Mouse (Mus musculus) adrenal gland, adult 8-10 months (tissue): Measurements from ENCODE around the gene Mnd1. TPM values are rescaled to one million over a fixed set of nuclear protein-coding genes. Genes with fewer than 3 reads are reported as not detected.
A peak's percentile ranks its signal among the peaks of the same experiment; 100 is the strongest.

Source experiments
- DNase-seq: peaks from one replicate; pipeline ENCODE4 v3.0.0; 2022
- total RNA-seq, 4 experiments: library from RNA; stranded (reverse); gene quantifications; 2 replicates each; pipeline ENCODE4 v1.2.4; 2022

The Mnd1 gene
- total RNA-seq, 4 experiments from 2014 or later = 8.0 to 9.1 (median 8.6) TPM

DNA sequence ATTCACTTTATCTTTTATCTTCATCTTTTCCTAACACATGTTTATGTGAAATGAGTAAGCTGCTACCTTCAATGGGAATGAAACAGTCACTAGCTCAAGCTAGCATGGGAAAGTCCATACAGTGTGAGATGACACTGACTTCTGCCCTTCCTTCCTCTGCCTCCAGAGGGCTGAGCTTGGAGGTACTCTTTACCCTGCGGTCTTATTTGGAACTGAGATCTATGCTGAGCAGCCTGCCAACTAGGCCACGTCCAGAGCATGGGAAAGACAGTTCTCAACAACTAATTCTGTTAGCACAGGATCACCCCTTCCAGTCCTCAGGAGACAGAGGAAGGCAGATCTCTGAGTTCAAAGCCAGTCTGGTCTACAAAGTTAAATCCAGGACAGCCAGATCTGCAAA, 64.6 kb downstream of the Mnd1 start:
- no peak for DNase-seq

GRCm38 (mm10) chr3:84086921-84087320, 68.7 kb downstream of the Mnd1 start:
- no peak for DNase-seq

- DNase-seq = no peak
These were observed 69.2 kb downstream of the Mnd1 start for GRCm38 (mm10) chr3:84086337-84086736.

DNA sequence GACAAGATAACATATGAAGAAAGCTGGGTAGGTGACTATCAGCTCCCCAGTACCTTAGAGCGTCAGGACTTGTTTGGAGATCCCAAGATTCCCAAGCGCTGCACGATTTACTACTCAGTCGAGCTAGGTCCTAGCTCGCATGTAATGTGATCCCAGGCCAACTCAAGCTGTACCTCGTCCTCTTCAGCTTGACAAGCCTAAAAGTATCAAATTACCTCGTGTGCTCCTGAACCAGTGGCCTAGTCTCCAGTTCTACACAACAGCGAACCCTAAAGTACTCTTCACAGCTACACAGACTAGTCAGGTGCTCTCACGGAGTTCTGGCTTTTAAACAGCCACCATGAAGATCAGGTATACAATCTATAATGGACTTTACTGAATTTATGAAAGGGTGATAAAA, 70.2 kb downstream of the Mnd1 start:
- DNase-seq = no peak

DNA sequence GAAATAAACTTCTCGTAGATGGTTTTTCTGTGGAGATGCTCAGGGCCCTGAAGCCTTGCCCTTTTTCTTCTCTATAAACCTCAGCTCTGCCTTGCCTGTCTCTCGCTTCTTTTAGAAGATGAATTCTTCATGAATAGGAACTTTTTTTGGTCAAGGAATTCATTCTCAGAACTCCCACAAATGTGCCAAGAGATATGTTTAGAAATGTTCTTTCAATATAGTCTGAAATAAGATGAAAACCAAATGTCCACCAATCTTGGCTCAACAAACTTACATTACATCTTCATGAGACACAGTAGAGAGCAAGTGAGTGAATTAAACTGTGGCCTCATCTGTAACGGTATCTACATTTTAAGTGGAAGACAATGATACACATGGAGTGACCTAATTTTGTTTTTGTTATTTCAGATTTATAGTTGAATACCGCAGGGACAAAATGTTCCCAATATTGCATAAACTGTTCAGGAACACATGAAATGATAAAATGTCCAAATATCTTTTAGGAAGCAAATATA, 74.3 kb downstream of the Mnd1 start:
- DNase-seq = no peak

GRCm38 (mm10) chr3:84080074-84080473, 75.5 kb downstream of the Mnd1 start:
- no peak for DNase-seq

GRCm38 (mm10) chr3:84077505-84077904, 78.1 kb downstream of the Mnd1 start:
- DNase-seq = no peak

- no peak for DNase-seq
These were observed 78.8 kb downstream of the Mnd1 start for GRCm38 (mm10) chr3:84076543-84077332.

- no peak for DNase-seq
These were observed 80.1 kb downstream of the Mnd1 start for GRCm38 (mm10) chr3:84075516-84075915.

- no peak for DNase-seq
These were observed 80.8 kb downstream of the Mnd1 start for GRCm38 (mm10) chr3:84074777-84075176.

DNA sequence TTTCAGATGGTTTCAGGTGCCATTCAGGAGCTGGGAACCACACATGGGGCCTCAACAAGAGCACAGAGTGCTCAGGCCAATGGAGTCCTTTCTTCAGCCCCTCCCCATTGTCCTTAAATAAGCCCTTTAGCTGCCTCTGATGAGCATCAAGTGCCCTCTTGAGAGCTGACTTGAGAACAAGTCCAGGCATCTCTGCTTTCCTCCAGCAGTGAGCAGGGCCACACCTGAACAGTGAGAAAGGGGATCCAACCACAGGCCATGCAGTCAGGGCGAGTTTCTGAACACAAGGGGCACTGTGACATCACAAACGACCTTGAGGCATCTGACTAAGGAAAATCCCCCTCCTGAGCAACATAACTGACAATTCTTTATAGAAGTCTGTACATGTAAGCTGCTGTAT, 83.9 kb downstream of the Mnd1 start:
- no peak for DNase-seq

GRCm38 (mm10) chr3:84070811-84071210, 84.8 kb downstream of the Mnd1 start:
- no peak for DNase-seq

DNA sequence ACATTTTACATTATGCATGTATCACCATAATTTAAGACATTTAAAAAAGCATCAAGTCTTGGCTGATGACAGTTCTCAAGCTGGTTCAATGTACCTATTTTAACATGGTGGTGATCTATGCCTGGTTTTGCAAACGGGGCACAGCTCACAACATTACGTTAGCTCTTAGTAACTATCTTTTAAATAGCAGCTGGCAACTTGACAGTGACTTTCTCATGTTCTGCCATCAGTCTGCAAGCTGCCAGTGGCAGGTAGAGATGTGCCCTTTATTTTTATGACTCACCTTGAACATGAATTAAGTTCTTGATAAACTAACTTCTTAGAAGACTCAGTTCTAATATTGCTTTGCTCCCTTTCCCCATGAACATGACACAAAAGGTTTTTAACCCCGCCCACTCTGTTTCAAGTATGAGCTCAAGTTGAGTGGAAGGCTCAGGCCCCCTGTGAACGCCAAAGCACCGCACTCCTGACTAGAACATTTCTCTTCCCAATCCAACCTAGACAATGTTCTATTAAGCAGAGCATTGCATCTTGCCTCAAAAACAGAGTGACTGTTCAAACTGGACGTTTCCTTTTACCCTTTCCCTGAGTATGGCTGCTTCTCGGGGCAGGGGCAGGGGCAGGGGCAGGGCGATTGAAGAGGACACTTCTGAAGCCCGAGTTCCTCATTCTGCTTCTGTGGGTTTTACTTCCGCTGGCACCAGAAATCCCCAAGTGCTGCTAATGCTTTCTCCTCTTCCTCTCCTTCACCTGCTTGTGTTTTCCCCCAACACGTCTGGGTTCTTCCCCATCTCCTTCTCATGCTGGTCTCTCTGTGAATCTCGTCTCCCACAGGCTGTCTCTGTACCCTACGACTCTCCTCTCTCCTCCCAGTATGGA, 86.5 kb downstream of the Mnd1 start:
- no peak for DNase-seq

DNA sequence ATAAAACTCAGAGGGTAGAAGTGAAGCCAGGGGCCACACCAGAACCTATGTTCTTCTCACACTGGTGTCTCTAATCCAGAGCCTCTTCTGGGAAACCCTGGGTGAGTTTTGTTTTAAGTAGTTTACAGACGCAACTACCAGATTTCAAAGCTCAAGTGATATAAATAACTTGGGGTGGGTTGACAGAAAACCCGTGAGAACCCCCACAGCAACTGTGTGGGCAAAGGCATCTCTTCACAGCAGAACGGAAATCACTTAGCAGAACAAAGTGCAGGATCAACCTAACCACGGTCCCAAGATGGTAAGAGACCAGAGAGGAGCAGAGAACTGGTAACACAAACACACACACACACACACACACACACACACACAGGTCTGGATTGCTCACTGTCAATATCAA, 89.8 kb downstream of the Mnd1 start:
- DNase-seq = no peak

DNA sequence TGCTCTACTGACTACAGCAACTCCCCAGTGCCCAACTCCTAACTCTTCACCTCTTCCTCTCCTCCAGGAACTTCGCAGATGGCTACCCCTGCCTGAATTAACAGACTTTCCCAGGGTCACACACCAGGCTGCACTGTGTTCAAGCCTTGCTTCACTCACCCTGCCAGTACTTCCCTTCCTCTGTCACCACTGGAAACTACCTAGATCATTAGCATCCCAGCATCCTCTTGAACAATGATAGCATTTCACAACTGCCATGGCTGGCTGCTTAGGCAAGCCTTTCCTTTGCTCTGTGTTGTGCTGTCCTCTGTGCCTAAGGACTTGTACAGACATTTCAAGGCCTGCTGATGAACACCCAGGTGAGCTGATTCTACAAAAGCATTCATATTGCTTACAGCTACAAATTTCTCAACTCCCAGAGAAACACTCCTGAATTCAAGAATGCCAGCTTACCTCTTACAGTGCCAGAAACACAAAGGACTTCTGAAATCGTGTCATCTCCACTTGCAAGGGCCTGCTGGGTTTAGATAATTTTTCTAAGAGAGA, 92.1 kb downstream of the Mnd1 start:
- no peak for DNase-seq

- peak; percentile 49 for DNase-seq
These were observed 93.8 kb downstream of the Mnd1 start for GRCm38 (mm10) chr3:84061523-84062453.

- no peak for DNase-seq
These were observed 94.6 kb downstream of the Mnd1 start for GRCm38 (mm10) chr3:84060946-84061345.

GRCm38 (mm10) chr3:84060128-84060527, 95.5 kb downstream of the Mnd1 start:
- DNase-seq = no peak

DNA sequence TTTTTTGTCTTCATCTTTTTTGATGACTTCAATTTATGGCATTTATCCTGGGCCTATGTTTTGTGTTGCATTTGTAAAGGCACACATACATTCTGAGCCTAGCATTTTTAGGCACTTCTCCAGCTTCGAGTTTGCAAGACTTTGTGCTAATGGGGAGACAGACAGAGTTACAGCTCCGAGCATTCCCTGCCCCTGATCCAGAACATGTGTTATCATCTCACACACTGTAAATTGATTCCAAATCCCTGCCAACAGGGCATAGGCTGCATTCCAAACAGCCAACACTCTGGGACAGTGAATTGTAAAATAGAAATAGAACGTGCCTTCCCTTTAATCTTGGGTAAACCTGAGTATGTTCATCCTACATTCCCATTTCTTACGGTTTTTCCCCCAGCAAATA, 95.9 kb downstream of the Mnd1 start:
- DNase-seq = no peak

- DNase-seq = no peak
These were observed 96.3 kb downstream of the Mnd1 start for GRCm38 (mm10) chr3:84059261-84059660.

DNA sequence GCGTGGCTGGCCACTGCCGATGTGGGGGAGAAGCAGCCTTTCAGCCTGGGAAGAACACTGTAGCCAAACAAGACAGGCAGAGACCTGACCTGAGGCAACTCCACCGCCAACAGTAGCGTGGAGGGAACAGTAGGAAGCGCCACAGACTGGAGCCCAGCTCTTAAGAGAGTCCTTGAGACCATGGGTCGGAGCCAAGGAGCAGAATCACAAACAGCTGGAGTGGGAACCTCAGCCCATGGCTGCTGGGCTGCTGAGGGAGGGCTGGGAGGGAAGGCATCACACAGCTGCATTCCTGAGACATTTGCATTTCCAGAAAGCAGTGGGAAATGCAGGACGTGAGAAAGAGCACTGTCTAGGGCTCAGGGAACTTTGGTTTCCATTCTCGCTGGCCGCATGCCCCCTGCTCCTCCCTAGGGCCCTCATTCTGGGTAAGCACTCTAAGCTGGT, 106.8 kb downstream of the Mnd1 start:
- peak; percentile 20 for DNase-seq

GRCm38 (mm10) chr3:84046206-84046605, 109.4 kb downstream of the Mnd1 start:
- DNase-seq = no peak
